Mouse (Mus musculus) left cerebral cortex, adult 2 months (tissue): Measurements from ENCODE around the gene Sigmar1. TPM values are rescaled to one million over a fixed set of nuclear protein-coding genes. Genes with fewer than 3 reads are reported as not detected.

Source experiments
- DNase-seq, 2 experiments: peaks; one replicate each; pipeline ENCODE4 v3.0.0; 2021 to 2022; ENCODE audit warnings: low spot score in 2 of 2, mixed read lengths in 1 of 2; ENCODE audit errors: extremely low spot score in 1 of 2
- H3K27ac ChIP-seq: fragments of 200-600 bp; 2 replicates; pipeline ENCODE4 v1.8.1; 2022
- H3K4me3 ChIP-seq: fragments of 200-600 bp; 2 replicates; pipeline ENCODE4 v1.8.1; 2022
- CTCF ChIP-seq: fragments of 200-600 bp; IDR thresholded peaks from 2 replicates; pipeline ENCODE4 v1.8.1; 2022; ENCODE audit warnings: antibody characterized with exemption, mild to moderate bottlenecking, moderate library complexity
- intact Hi-C: fragments of 180-260 bp; cut with DNase I; formaldehyde crosslinking; loops from one replicate; pipeline ENCODE4 v1.15.1; 2025
- total RNA-seq, 2 experiments: library from RNA; stranded (reverse); gene quantifications; 2 replicates each; pipeline ENCODE4 v1.2.3; 2021

The Sigmar1 gene
- total RNA-seq, 2 experiments from 2014 or later = 58.0 to 58.9 TPM

- TF ChIP-seq CTCF = no peak
- H3K27ac ChIP-seq = no peak overlapping the region
- DNase-seq = no peak
- no peak overlapping the region for H3K4me3 ChIP-seq
- intact Hi-C loops = no loop called here
Observed at GRCm38 (mm10) chr4:41744131-41744530, 11.8 kb downstream of the Sigmar1 start.

GRCm38 (mm10) chr4:41741158-41741560, 14.8 kb downstream of the Sigmar1 start:
- peak overlapping the region; percentile 92 for H3K27ac ChIP-seq
- TF ChIP-seq CTCF = no peak; the same call in 1 of the 2 replicates
- intact Hi-C loops = loop anchor here (2.0 kb wide), 1 partner anchor 14 kb away; the partner anchor contains the start of gene Galt
- peak overlapping the region; percentile 68 for H3K4me3 ChIP-seq
- DNase-seq = peak; percentile 91 to 93

- Histone ChIP-seq H3K27ac (peak overlapping the region; percentile 92), H3K4me3 (peak overlapping the region; percentile 68)
- intact Hi-C loops = loop anchor here (2.0 kb wide), 1 partner anchor 14 kb away; the partner anchor contains the start of gene Galt
- peak; percentile 70 to 77 for DNase-seq
- no peak; the same call in 1 of the 2 replicates for TF ChIP-seq CTCF
Observed at GRCm38 (mm10) chr4:41740380-41741157, 15.4 kb downstream of the Sigmar1 start.

GRCm38 (mm10) chr4:41739260-41739659, 16.7 kb downstream of the Sigmar1 start:
- peak overlapping the region; percentile 33 for H3K4me3 ChIP-seq

GRCm38 (mm10) chr4:41738256-41738603, 17.7 kb downstream of the Sigmar1 start:
- Histone ChIP-seq H3K27ac (peak overlapping the region; percentile 36; the same call in 1 of the 2 replicates), H3K4me3 (no peak overlapping the region)
- TF ChIP-seq CTCF = no peak
- DNase-seq = no peak
- intact Hi-C loops = no loop called here

More at GRCm38 (mm10) chr4:41739260-41739659, 16.7 kb downstream of the Sigmar1 start:
- DNase-seq = no peak
- TF ChIP-seq CTCF = no peak
- no peak overlapping the region; the same call in 1 of the 2 replicates for H3K27ac ChIP-seq
- intact Hi-C loops = no loop called here

- intact Hi-C loops = loop anchor here (1.0 kb wide), 2 partner anchors 14 to 23 kb away; partner anchors contain the start of gene Dctn3
- Histone ChIP-seq H3K27ac (peak overlapping the region; percentile 44), H3K4me3 (no peak overlapping the region)
- peak; percentile 69 to 70 for DNase-seq
- peak; percentile 88 for TF ChIP-seq CTCF
Observed at GRCm38 (mm10) chr4:41737602-41738255, 18.2 kb downstream of the Sigmar1 start.

- no peak for TF ChIP-seq CTCF
- H3K4me3 ChIP-seq = peak within 1 kb of the TSS; percentile 35
- no peak within 1 kb of the TSS for H3K27ac ChIP-seq
- DNase-seq = no peak
- intact Hi-C loops = no loop called here
Observed at GRCm38 (mm10) chr4:41731052-41731765, 24.7 kb downstream of the Sigmar1 start, which contains the start of gene Arid3c. Arid3c (minus strand) TSS chr4:41731142.

- Histone ChIP-seq H3K4me3 (no peak overlapping the region), H3K27ac (no peak overlapping the region)
- no peak for DNase-seq
- intact Hi-C loops = no loop called here
- TF ChIP-seq CTCF = no peak
Observed at GRCm38 (mm10) chr4:41726826-41727621, 28.9 kb downstream of the Sigmar1 start.

- no peak for TF ChIP-seq CTCF
- peak; percentile 87 to 88 for DNase-seq
- intact Hi-C loops = loop anchor here (1.0 kb wide), 1 partner anchor 14 kb away; no protein-coding TSS in a partner anchor
- Histone ChIP-seq H3K27ac (peak within 1 kb of the TSS; percentile 90), H3K4me3 (peak within 1 kb of the TSS; percentile 78)
Observed at GRCm38 (mm10) chr4:41722918-41723351, 33.0 kb downstream of the Sigmar1 start, which contains the start of gene Dctn3. Dctn3 (minus strand) TSS chr4:41723170.

GRCm38 (mm10) chr4:41716834-41717233, 39.1 kb downstream of the Sigmar1 start:
- intact Hi-C loops = no loop called here
- H3K27ac ChIP-seq = no peak overlapping the region
- H3K4me3 ChIP-seq = no peak overlapping the region
- no peak for DNase-seq
- no peak for TF ChIP-seq CTCF

- TF ChIP-seq CTCF = peak; percentile 68
- DNase-seq = peak; percentile 52 to 62
- no peak overlapping the region for H3K4me3 ChIP-seq
- intact Hi-C loops = no loop called here
- H3K27ac ChIP-seq = no peak overlapping the region
Observed at GRCm38 (mm10) chr4:41715596-41715995, 40.4 kb downstream of the Sigmar1 start.
